Mouse (Mus musculus) ES-E14 (cell line): ENCODE measurements around the gene Txn2. TPM values are rescaled to one million over a fixed set of nuclear protein-coding genes. Genes with fewer than 3 reads are reported as not detected.

ENCODE experiments used
- DNase-seq: peaks from one replicate; pipeline ENCODE4 v3.0.0-alpha.2; 2013; ENCODE audit warnings: low read depth, low spot score
- H3K27ac ChIP-seq: 2 replicates; pipeline ENCODE4 v1.5.1; 2012; ENCODE audit warnings: low read depth, mild to moderate bottlenecking, low read length, moderate library complexity, mixed read lengths; ENCODE audit not compliant: poor library complexity, insufficient read depth, severe bottlenecking
- H3K36me3 ChIP-seq: 2 replicates; pipeline ENCODE4 v1.6.1; 2012; ENCODE audit warnings: mild to moderate bottlenecking, low read length, moderate library complexity, mixed read lengths; ENCODE audit not compliant: control insufficient read depth, poor library complexity, insufficient read depth, severe bottlenecking
- H3K4me1 ChIP-seq, 2 experiments: fragments of 150-350 bp in 1 of 2; sonication (generic) in 1 of 2; 2 replicates each; pipeline ENCODE4 v1.6.1; 2012; ENCODE audit warnings: low read length in 2 of 2, mild to moderate bottlenecking in 1 of 2, mixed read lengths in 1 of 2; ENCODE audit not compliant: control insufficient read depth in 2 of 2, insufficient read depth in 2 of 2, poor library complexity in 1 of 2
- H3K4me3 ChIP-seq, 2 experiments: fragments of 150-350 bp in 1 of 2; sonication (generic) in 1 of 2; 2 replicates each; pipeline ENCODE4 v1.5.1; 2012; ENCODE audit warnings: low read length in 2 of 2, low read depth in 1 of 2, mild to moderate bottlenecking in 1 of 2, mixed read lengths in 1 of 2; ENCODE audit not compliant: insufficient read depth in 1 of 2, poor library complexity in 1 of 2, severe bottlenecking in 1 of 2
- H3K9ac ChIP-seq: 2 replicates; pipeline ENCODE4 v1.6.1; 2012; ENCODE audit warnings: low read depth, mild to moderate bottlenecking, low read length, mixed read lengths; ENCODE audit not compliant: poor library complexity, insufficient read depth, severe bottlenecking
- H3K9me3 ChIP-seq: fragments of 150-350 bp; sonication (generic); 2 replicates; pipeline ENCODE4 v1.6.1; 2012; ENCODE audit warnings: low read depth, mild to moderate bottlenecking, low read length; ENCODE audit not compliant: control insufficient read depth, insufficient read depth
- CHD2 ChIP-seq: IDR thresholded peaks from 2 replicates; pipeline ENCODE4 v1.6.1; 2014; ENCODE audit warnings: mild to moderate bottlenecking, low read depth, low read length, inconsistent platforms
- HCFC1 ChIP-seq: IDR thresholded peaks from 2 replicates; pipeline ENCODE4 v1.6.1; 2012; ENCODE audit warnings: low read length, inconsistent platforms, borderline replicate concordance; ENCODE audit not compliant: insufficient read depth
- MAFK ChIP-seq: IDR thresholded peaks from 2 replicates; pipeline ENCODE4 v1.6.1; 2014; ENCODE audit warnings: mild to moderate bottlenecking, low read depth, low read length, inconsistent platforms; ENCODE audit not compliant: insufficient read depth
- ZC3H11A ChIP-seq: IDR thresholded peaks from 2 replicates; pipeline ENCODE4 v1.6.1; 2012; ENCODE audit warnings: low read depth, mild to moderate bottlenecking, inconsistent platforms, low read length, borderline replicate concordance
- ZNF384 ChIP-seq: IDR thresholded peaks from 2 replicates; pipeline ENCODE4 v1.6.1; 2012; ENCODE audit warnings: low read depth, low read length, inconsistent platforms
- in situ Hi-C, 2 experiments: fragments of 600-800 bp; cut with MboI; formaldehyde crosslinking; loops; one replicate each; pipeline ENCODE4 v1.15.1; 2025; ENCODE audit warnings: low sequenced_read_pairs in 2 of 2, inconsistent platforms in 1 of 2; ENCODE audit not compliant: unreplicated experiment in 2 of 2
- total RNA-seq: library from RNA; depleted of rRNA; stranded (reverse); fragments of 300-350 nt; gene quantifications from 2 replicates; pipeline ENCODE4 v1.2.3, GENCODE M21; 2012

The Txn2 gene
- total RNA-seq, 1 experiment = 91.1 TPM

GRCm38 (mm10) chr15:77893292-77893691 lies 35.5 kb downstream of the Txn2 start:
- H3K36me3 ChIP-seq = no peaks in the 10 kb centered on the region
- no peak overlapping the region for H3K9ac ChIP-seq
- DNase-seq = no peak
- H3K4me3 ChIP-seq = no peak overlapping the region
- H3K27ac ChIP-seq = no peak overlapping the region
- no peaks in the 10 kb centered on the region for H3K9me3 ChIP-seq
- in situ Hi-C loops = no loop called here
- H3K4me1 ChIP-seq = peaks cover 17 to 42% of the 10 kb centered on the region in 2 experiments; a peak in 3 of 4 replicates
- no peak for TF ChIP-seq MAFK
- TF ChIP-seq ZNF384 = no peak
- TF ChIP-seq CHD2 = no peak
- no peak for TF ChIP-seq ZC3H11A
- TF ChIP-seq HCFC1 = no peak

DNA sequence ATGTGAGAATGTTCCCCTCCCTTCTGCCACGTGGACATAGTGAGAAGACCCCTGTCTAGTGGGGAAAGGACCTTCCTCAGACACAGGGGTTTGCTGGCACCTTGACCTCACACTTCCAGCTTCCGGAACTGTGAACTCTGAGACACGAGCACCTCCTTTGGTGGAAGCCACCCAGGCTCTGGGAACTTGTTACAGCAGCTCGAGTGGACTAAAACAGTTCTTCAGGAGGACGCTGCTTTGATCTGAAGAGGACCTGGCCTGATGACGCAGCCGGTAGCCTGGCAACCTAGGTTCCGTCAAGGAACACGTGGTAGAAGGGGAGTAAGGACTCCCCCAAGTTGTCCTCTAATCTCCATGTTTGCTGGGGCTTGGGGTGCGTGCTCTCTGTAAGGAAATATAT lies 36.4 kb downstream of the Txn2 start:
- Histone ChIP-seq H3K4me3 (no peak overlapping the region), H3K27ac (no peak overlapping the region), H3K9ac (no peak overlapping the region), H3K36me3 (no peaks in the 10 kb centered on the region), H3K9me3 (no peaks in the 10 kb centered on the region), H3K4me1 (peaks cover 18 to 47% of the 10 kb centered on the region in 2 experiments; a peak in 3 of 4 replicates)
- in situ Hi-C loops = no loop called here
- DNase-seq = no peak
- TF ChIP-seq ZNF384 (no peak), MAFK (no peak), ZC3H11A (no peak), HCFC1 (no peak), CHD2 (no peak)

- no peaks in the 10 kb centered on the region for H3K9me3 ChIP-seq
- no peak for DNase-seq
- no peak overlapping the region for H3K4me3 ChIP-seq
- H3K27ac ChIP-seq = no peak overlapping the region
- H3K9ac ChIP-seq = no peak overlapping the region
- in situ Hi-C loops = no loop called here
- H3K4me1 ChIP-seq = peaks cover 20 to 52% of the 10 kb centered on the region in 2 experiments; a peak in 3 of 4 replicates
- TF ChIP-seq CHD2 = no peak
- no peak for TF ChIP-seq MAFK
- no peak for TF ChIP-seq HCFC1
- no peak for TF ChIP-seq ZC3H11A
- TF ChIP-seq ZNF384 = no peak
- no peaks in the 10 kb centered on the region for H3K36me3 ChIP-seq
Observed at GRCm38 (mm10) chr15:77891766-77892165, 37.0 kb downstream of the Txn2 start.

DNA sequence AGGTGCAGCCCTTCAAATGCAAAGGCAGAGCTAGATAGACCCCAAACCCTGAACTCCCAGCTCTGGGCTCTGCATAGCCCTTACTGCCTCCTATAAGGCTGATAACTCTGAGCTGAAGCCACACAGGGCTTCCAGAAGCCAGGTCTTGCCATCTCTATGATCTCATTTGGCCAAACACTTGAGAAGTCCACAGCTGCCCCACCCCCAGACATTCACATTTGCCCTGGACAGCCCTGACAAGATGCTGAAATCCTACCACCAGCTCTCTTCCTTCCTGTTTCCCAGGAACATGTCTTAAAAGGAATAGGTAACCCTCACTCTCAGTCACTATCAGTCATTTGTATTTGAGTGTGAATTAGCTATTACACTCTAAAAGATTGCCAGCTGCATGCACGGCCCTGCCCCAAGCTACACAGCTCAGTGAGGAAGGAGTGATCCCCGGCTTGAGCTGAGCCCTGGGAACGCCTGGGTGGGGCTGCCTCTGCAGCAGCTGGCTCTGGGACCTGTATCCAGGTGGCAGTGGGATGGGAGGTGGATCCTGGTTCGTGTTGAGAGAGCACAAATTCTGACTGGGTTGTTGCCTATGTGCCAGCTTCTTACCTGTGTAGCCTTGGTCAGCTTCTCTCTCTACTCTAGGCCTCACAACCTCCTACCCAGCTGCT lies 38.9 kb downstream of the Txn2 start:
- Histone ChIP-seq H3K9me3 (no peaks in the 10 kb centered on the region), H3K4me1 (peaks cover 22 to 55% of the 10 kb centered on the region in 2 experiments), H3K4me3 (no peak overlapping the region), H3K9ac (no peak overlapping the region), H3K27ac (no peak overlapping the region; the same call in 1 of the 2 replicates), H3K36me3 (no peaks in the 10 kb centered on the region)
- DNase-seq = no peak
- TF ChIP-seq MAFK (no peak), CHD2 (no peak), HCFC1 (no peak), ZNF384 (no peak), ZC3H11A (no peak)
- in situ Hi-C loops = no loop called here
